Mouse (Mus musculus) spleen, postnatal 14 days (tissue): ENCODE results near the gene Sall1.

Experiments used
- DNase-seq, 2 experiments: peaks; one replicate each; pipeline ENCODE4 v3.0.0; 2021 to 2022; ENCODE audit warnings: low spot score in 2 of 2

The Sall1 gene

DNA sequence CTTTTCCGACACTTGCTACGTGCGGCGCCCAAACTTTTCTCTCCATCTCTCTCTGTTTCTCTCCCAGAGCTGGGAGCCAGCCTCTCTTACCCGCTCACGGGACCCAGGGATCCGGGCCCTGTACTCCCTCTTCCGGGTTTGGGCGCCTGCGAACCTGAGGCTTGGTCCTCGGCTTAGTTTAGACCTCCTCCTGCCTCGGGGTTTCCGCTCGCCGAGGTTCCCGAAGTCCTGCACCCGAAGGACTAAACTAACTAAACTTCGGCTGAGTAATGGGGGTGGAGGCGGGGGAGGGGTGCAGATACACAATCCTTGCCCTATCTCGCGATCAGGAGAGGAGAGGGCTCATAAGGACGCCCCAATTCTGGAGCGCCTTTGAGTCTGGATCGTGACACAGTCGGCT, at the start of gene Sall1:
TSS of gene Sall1 (minus strand) at position 223 of the 400 bp plus-strand sequence.
- DNase-seq = no peak

- DNase-seq = no peak
Measured at GRCm38 (mm10) chr8:89089916-89090315, 46.0 kb upstream of the Sall1 start.

DNA sequence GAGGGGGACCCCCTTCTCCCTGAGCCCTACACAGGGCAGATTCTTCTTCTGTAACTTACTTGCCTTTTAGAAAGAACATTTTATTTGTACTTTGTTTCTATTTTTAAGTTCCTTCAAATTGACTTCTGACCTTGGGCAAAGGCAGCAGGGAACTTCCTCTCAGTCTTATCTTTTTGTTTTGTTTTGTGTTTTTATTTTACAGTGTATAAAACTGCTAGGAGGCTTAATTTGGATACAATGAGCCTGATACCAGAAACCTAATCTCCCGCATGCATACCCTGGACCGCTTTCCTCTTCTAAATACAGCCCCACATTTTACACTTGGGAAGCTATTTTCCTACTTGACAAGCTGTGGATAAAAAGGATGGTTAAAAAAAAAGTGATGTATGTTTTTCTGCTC, 35.2 kb upstream of the Sall1 start:
- DNase-seq = no peak

GRCm38 (mm10) chr8:89072968-89073382, 29.0 kb upstream of the Sall1 start:
- DNase-seq = no peak

GRCm38 (mm10) chr8:89067499-89067898, 23.5 kb upstream of the Sall1 start:
- no peak for DNase-seq

DNA sequence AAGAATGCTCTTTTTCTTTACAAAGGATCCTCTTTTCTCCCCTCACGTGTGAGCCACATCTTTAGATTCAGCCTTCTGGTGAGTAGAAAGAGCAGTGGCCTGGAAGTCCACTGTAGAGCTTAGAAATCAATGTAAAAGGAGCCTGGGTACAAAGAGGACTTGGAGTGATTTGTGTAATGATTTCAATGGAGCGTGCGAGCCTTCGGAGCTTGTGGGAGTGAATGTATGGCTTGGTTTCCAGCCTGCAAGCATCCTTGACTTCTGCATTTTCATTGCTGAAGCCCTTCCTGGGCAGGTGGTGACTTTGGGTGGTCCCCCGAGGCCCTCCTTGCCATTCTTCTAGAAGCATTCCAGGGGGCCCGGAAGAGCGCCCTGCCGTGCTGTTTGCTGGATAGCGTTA, 20.1 kb upstream of the Sall1 start:
- no peak for DNase-seq

DNA sequence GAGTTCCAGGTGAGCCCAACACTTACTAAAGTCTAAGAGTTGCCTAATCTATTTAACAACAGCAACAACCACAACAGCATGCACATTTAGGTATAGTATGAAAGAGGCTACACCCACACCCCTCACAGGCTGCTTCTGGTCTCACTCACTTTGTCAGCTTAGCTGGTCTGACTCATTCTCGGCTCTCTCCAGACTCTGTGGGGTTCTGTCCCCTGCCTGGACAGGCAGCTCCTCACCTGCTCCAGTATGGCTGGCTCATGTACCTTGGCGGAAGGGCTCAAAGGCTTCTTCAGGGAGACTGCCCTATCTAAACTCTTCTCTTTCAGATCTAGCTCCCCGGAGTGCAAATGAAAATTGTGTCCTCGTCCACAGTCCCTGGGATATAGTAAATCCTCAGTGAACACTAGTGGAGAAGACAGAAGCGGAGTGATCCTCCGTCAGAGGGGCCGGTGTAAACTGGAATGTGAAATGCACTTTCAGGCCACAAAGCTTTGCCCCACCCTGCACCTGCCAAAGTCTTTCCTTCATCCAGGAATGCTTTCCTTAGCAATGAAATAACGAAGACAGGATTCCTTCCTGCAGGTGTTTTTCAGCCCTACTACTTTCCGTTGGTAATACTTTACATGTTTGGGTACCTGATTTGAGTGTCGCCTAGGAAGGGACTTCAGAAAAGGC, 19.5 kb upstream of the Sall1 start:
- no peak for DNase-seq

- no peak for DNase-seq
Measured at GRCm38 (mm10) chr8:89060717-89061116, 16.8 kb upstream of the Sall1 start.

GRCm38 (mm10) chr8:89059507-89059906, 15.5 kb upstream of the Sall1 start:
- no peak for DNase-seq

- DNase-seq = no peak
Measured at GRCm38 (mm10) chr8:89052880-89053279, 8.9 kb upstream of the Sall1 start.

- no peak for DNase-seq
Measured at GRCm38 (mm10) chr8:89046639-89047348, 2.8 kb upstream of the Sall1 start.

DNA sequence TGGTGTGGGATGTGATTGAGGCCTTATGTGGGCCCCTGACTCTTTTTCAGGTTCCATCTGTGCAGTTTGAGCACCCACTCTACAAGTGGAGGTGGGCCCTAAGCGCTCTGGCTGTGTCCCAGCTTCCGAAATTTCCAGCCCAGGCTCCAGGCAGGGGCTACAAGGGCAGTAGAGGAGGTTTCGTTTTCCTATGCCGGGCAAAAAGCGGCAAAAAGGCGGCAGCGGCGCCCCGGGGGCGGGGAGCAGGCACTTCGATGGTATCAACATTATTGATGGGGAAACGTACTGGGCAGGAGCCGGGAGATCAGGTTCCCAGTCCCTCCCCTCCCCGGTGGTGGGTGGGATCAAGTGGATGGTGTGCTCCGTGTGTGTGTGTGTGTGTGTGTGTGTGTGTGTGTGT, 2.3 kb upstream of the Sall1 start:
- no peak for DNase-seq

DNA sequence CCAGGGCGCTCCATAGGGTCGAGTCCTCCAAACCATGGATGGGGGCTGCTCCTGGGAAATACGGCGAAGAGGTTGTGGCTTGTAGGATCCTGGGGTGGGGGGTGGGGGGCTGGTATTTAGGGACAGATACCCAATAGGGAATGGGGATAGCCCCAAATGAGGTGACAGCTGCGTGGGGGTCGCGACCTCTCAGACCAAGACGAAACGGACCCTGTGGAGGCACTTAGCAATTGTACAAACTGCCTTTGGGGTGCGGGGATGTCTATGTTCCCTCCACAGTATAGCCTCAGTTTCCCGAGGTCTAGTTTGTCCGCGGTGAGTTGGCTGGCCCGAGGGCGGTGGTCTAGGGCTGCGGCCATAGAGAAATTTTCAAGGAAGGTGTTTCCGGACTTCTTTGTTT, 1.8 kb upstream of the Sall1 start:
- DNase-seq = no peak

GRCm38 (mm10) chr8:89045218-89045601, 1.2 kb upstream of the Sall1 start:
- DNase-seq = no peak

DNA sequence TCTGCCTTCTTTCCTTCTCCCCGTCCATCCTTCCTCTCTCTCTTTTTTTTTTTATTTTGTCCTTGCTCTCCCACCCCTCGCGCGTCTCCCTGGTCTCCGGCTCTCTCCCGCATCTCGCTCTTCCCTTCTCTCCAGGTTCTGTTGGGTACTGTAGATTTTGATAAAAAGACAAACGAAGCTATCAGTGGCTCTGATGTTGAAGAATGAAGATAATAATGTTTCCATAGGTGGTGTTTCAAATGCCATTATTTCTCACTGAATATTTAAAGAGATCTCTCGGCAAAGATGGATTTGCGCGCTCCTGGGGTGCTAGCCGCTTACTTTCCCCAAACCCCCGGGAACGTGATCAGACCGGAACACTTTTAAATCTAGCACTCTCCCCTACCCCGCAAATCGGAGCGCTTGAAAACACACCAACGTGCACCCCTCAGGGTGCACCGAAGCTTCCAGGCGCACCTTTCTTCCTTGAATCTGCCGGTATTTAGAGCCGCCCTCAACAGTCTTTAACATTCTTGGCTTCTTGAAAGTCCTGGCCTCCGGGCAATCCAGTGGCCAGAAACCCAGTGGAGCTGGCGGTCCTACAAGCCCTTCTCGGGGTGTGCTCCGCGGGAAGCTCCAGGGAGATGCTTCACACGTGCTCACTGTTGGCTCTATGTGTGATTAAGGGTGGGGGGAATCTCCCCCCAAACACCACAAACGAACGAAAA, 702 bp upstream of the Sall1 start:
- no peak for DNase-seq

- DNase-seq = no peak
Measured at GRCm38 (mm10) chr8:89043371-89043841, 556 bp downstream of the Sall1 start.

GRCm38 (mm10) chr8:89042560-89043370, 1.2 kb downstream of the Sall1 start:
- DNase-seq = no peak

- no peak for DNase-seq
Measured at GRCm38 (mm10) chr8:89042118-89042460, 1.9 kb downstream of the Sall1 start.

DNA sequence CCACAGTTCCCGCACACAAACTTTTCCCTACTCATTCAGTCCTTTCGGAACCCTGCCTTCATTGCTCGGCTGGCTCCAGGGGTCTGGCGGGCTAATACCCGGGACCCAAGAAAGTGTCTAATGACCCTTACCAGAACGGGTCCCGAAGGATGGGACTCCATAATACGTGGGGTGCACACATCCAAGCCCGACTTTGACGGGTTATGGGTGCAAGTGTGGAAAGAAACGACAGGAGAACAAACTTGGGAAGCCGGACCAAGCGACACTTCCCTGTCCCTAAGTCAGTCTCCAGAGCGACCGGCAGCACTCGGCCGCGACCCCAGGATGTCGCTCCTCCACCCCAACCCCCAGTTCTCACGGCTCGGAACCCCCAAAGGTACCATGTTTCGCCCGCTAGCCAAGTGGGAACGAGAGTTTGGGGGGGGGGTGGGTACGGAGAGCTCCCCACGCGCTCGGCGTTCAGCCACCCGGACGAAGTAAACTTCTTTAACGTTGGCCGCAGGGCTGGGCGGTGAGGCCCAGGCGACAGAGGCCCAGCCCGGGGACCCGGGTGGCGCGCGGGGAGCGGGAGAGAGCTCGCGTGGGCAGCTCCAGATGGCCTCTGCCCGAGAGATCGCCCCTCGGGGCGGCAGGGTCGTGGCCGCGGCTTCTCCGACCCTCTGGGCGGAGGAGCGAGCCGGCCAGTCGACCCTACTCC, 2.4 kb downstream of the Sall1 start:
- DNase-seq = no peak

DNA sequence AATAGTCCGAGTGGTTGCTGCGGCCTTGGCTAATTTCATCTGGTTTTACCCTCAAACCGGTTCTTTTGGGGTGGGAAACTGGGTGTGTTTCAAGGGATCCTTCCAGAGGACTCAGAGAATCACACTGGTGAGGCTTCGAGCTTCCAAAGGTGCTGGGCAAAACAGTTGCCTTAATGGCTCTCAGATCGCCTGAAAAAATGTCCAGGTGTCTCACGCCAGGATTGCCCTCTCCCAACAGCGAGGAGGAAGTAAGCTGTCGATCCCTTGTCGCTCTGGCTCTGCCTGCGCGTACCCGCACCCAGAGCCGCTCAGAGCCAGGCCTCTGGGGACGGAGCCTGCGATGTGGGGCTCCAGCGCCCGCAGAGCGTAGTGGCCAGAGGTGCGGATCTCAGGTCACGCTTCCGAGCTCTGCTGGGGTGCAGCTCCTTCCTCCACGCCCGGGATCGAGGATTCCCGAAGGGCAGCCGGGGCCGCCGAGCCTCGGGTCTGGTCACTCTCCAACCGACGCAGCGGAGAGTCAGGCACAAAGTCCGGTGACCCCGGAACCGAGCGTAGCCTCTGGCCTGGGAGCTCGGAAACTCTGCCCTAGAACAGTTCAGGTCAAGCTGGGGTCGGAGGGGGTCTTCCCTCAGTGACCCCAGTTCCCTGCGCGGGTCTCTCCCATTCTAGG, 3.1 kb downstream of the Sall1 start:
- DNase-seq = no peak

- DNase-seq = no peak
Measured at GRCm38 (mm10) chr8:89039890-89040289, 4.1 kb downstream of the Sall1 start.
